Mouse (Mus musculus) lung, embryonic 15.5 days (tissue): ENCODE results near the gene Tuba1c. TPM values are rescaled to one million over a fixed set of nuclear protein-coding genes. Genes with fewer than 3 reads are reported as not detected.
A peak's percentile ranks its signal among the peaks of the same experiment; 100 is the strongest.

Experiments used
- ATAC-seq: fragments of 200-750 bp; cut with Nextera tagmentation; 2 replicates; pipeline ENCODE4 v1.8.0; 2017; ENCODE audit warnings: moderate number of reproducible peaks, borderline replicate concordance; ENCODE audit not compliant: low FRiP score, low TSS enrichment; ENCODE audit errors: extremely low read depth
- H3K27ac ChIP-seq: fragments of 300-500 bp; sonication (generic); 2 replicates; pipeline ENCODE4 v1.5.1; 2015; ENCODE audit warnings: moderate library complexity, mild to moderate bottlenecking, inconsistent platforms
- H3K27me3 ChIP-seq: fragments of 300-500 bp; sonication (generic); 2 replicates; pipeline ENCODE4 v1.6.1; 2015; ENCODE audit warnings: inconsistent platforms
- H3K36me3 ChIP-seq: fragments of 300-500 bp; sonication (generic); 2 replicates; pipeline ENCODE4 v1.6.1; 2015; ENCODE audit warnings: inconsistent platforms
- H3K4me1 ChIP-seq: fragments of 300-500 bp; sonication (generic); 2 replicates; pipeline ENCODE4 v1.6.1; 2015; ENCODE audit warnings: inconsistent platforms
- H3K4me2 ChIP-seq: fragments of 300-500 bp; sonication (generic); 2 replicates; pipeline ENCODE4 v1.6.1; 2015; ENCODE audit warnings: inconsistent platforms, mild to moderate bottlenecking, moderate library complexity
- H3K4me3 ChIP-seq: fragments of 300-500 bp; sonication (generic); 2 replicates; pipeline ENCODE4 v1.5.1; 2015; ENCODE audit warnings: mild to moderate bottlenecking, inconsistent platforms
- H3K9ac ChIP-seq: fragments of 300-500 bp; sonication (generic); 2 replicates; pipeline ENCODE4 v1.6.1; 2015; ENCODE audit warnings: inconsistent platforms
- H3K9me3 ChIP-seq: fragments of 300-500 bp; sonication (generic); 2 replicates; pipeline ENCODE4 v1.6.1; 2016; ENCODE audit warnings: inconsistent platforms
- WGBS: fragments of 180-500 bp; shearing (Covaris S2); methylation state at CpG from one replicate; pipeline ENCODE4 v1.1.7; 2015; 5-methylcytosine and 5-hydroxymethylcytosine counted together
- polyA plus RNA-seq: library from polyadenylated mRNA; unstranded; fragments of >200 nt; fragmentation: Nextera tagmentation; extraction: Ambion mirVana; gene quantifications from 2 replicates; pipeline ENCODE4 v1.2.1, GENCODE M21; 2015

Gene Tuba1c
- polyA plus RNA-seq, 1 experiment from 2014 or later: 224 TPM

DNA sequence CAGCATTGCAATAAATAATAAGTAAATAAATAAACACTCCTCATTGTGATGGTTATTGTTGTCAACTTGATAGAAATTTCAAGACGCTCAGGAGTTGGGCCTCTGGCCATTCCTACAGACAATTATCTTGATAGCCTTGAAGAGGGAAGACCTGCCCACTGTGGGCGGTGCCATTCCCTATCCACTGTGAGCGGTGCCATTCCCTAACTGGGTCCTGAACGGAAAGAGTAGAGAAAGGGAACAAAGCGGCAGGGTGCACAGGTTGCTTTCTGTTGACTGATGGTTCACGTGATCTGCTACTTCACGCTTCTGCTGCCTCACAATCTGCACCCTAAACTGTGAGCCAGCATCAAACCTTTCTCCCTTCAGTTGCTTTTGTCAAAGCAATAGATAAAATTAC lies 8.4 kb upstream of the Tuba1c start:
- Histone ChIP-seq H3K9me3 (no peaks in the 10 kb centered on the region), H3K4me1 (no peaks in the 10 kb centered on the region), H3K4me2 (no peak overlapping the region), H3K4me3 (no peak overlapping the region), H3K27me3 (no peaks in the 10 kb centered on the region), H3K9ac (no peak overlapping the region), H3K27ac (no peak overlapping the region), H3K36me3 (no peaks in the 10 kb centered on the region)
- no peak for ATAC-seq
- 95% methylated on average over 7 of the region's 7 CpGs for WGBS

- WGBS: 19% methylated on average over 7 of the region's 8 CpGs
- ATAC-seq: no peak
- no peaks in the 10 kb centered on the region for H3K36me3 ChIP-seq
Measured at GRCm38 (mm10) chr15:99024668-99025314, 4.9 kb upstream of the Tuba1c start.

DNA sequence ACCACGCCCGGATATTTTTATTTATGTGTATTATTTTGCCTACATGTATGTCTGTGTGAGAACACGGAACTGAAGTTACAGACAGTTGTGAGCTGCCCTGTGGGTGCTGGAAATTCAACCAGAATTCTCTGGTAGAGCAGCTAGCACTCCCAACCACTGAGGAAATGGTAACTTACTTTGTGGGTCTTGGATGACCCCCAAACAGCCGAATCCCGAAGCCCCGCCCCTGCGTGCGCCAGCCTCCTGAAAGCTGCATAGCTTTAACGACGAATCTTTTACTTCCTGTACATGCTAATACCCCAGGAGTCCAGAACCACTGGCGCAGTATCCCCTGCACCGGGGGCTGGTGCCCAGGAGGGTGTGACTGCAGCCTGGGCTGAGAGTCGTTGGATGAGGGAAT lies 4.3 kb upstream of the Tuba1c start:
- H3K9ac ChIP-seq: no peak overlapping the region
- 63% methylated on average over 13 of the region's 13 CpGs for WGBS
- no peak for ATAC-seq
- no peaks in the 10 kb centered on the region for H3K9me3 ChIP-seq
- no peak overlapping the region for H3K4me2 ChIP-seq
- H3K4me1 ChIP-seq: peaks cover 8% of the 10 kb centered on the region; the same call in 1 of the 2 replicates
- no peak overlapping the region for H3K4me3 ChIP-seq
- H3K36me3 ChIP-seq: no peaks in the 10 kb centered on the region
- no peaks in the 10 kb centered on the region for H3K27me3 ChIP-seq
- no peak overlapping the region for H3K27ac ChIP-seq

More at GRCm38 (mm10) chr15:99024668-99025314, 4.9 kb upstream of the Tuba1c start:
- Histone ChIP-seq H3K9me3 (no peaks in the 10 kb centered on the region), H3K4me3 (no peak overlapping the region), H3K27me3 (no peaks in the 10 kb centered on the region), H3K9ac (no peak overlapping the region), H3K4me2 (no peak overlapping the region), H3K27ac (no peak overlapping the region), H3K4me1 (peaks cover 8% of the 10 kb centered on the region; the same call in 1 of the 2 replicates)

- Histone ChIP-seq H3K27ac (no peak overlapping the region), H3K9me3 (no peaks in the 10 kb centered on the region), H3K4me3 (no peak overlapping the region), H3K9ac (no peak overlapping the region), H3K36me3 (no peaks in the 10 kb centered on the region), H3K4me2 (no peak overlapping the region), H3K27me3 (no peaks in the 10 kb centered on the region), H3K4me1 (peaks cover 11% of the 10 kb centered on the region)
- 51% methylated on average over 4 of the region's 4 CpGs for WGBS
- ATAC-seq: no peak
Measured at GRCm38 (mm10) chr15:99026259-99026658, 3.4 kb upstream of the Tuba1c start.

GRCm38 (mm10) chr15:99027116-99027515 lies 2.6 kb upstream of the Tuba1c start:
- Histone ChIP-seq H3K27ac (no peak overlapping the region), H3K4me1 (peaks cover 18% of the 10 kb centered on the region), H3K4me3 (no peak overlapping the region), H3K27me3 (no peaks in the 10 kb centered on the region), H3K9me3 (no peaks in the 10 kb centered on the region), H3K36me3 (no peaks in the 10 kb centered on the region), H3K9ac (no peak overlapping the region), H3K4me2 (no peak overlapping the region)
- 69% methylated on average over 5 of the region's 5 CpGs for WGBS
- ATAC-seq: no peak

GRCm38 (mm10) chr15:99028874-99029458 lies 725 bp upstream of the Tuba1c start:
- Histone ChIP-seq H3K27ac (peak overlapping the region; percentile 96), H3K9me3 (no peaks in the 10 kb centered on the region), H3K36me3 (no peaks in the 10 kb centered on the region), H3K4me1 (peaks cover 35% of the 10 kb centered on the region), H3K9ac (peak overlapping the region; percentile 55), H3K4me2 (peak overlapping the region; percentile 83), H3K4me3 (peak overlapping the region; percentile 67), H3K27me3 (no peaks in the 10 kb centered on the region)
- WGBS: 2% methylated on average over 10 of the region's 10 CpGs
- no peak for ATAC-seq

GRCm38 (mm10) chr15:99030585-99031387 lies 1.1 kb downstream of the Tuba1c start:
- Histone ChIP-seq H3K9me3 (no peaks in the 10 kb centered on the region), H3K27me3 (no peaks in the 10 kb centered on the region), H3K4me3 (peak overlapping the region; percentile 67), H3K36me3 (peaks cover 14% of the 10 kb centered on the region), H3K4me2 (peak overlapping the region; percentile 83), H3K4me1 (peaks cover 35% of the 10 kb centered on the region), H3K9ac (peak overlapping the region; percentile 66), H3K27ac (peak overlapping the region; percentile 96)
- peak; percentile 47; the same call in 1 of the 2 replicates for ATAC-seq
- WGBS: 7% methylated on average over 26 of the region's 26 CpGs

GRCm38 (mm10) chr15:99031388-99031675 lies 1.6 kb downstream of the Tuba1c start:
- WGBS: 63% methylated on average over 4 of the region's 4 CpGs
- H3K27ac ChIP-seq: 0 out of 2 replicates have a peak overlapping the region, but pooled peaks have one; percentile 96
- no peak for ATAC-seq

DNA sequence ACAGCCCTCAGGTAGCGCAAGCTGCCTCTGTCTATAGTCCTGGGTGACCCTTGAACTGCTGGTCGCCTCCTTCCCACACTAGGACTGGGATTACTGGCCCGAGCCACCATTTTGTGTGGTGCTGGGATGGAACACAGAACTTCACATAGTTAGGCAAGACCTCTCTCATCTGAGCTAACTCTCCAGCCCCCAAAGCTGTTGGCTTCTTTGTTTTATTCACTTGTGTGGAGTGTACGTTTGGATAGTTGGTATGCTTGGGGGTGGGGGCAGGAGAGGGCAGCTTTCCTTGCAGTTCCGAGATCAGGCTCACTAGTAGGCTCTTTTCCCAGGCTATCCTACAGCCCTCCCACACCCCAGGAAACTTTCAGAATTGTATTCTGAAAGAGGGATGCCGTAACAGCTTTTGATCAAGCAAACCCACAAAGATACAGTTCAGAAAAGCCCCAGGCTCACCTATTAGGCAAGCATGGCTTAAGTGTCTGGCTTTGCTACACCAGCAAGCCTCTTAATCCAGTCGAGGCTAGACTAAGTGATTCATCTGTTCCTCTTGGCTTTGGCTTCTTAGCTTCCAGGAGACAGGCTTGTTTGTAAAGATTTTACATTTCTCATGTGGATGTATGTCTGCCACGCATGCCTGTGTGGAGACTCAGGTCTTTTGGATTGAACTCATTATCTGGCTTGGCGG lies 2.5 kb downstream of the Tuba1c start:
- peaks cover 25% of the 10 kb centered on the region for H3K36me3 ChIP-seq
- WGBS: 57% methylated on average over 9 of the region's 9 CpGs
- H3K27ac ChIP-seq: 0 out of 2 replicates have a peak overlapping the region, but pooled peaks have one; percentile 11
- no peaks in the 10 kb centered on the region for H3K27me3 ChIP-seq
- H3K4me2 ChIP-seq: peak overlapping the region; percentile 83
- ATAC-seq: no peak
- peak overlapping the region; percentile 67 for H3K4me3 ChIP-seq
- no peaks in the 10 kb centered on the region for H3K9me3 ChIP-seq
- peak overlapping the region; percentile 17; the same call in 1 of the 2 replicates for H3K9ac ChIP-seq
- peaks cover 35% of the 10 kb centered on the region for H3K4me1 ChIP-seq

More at GRCm38 (mm10) chr15:99031388-99031675, 1.6 kb downstream of the Tuba1c start:
- H3K9me3 ChIP-seq: no peaks in the 10 kb centered on the region
- H3K4me2 ChIP-seq: peak overlapping the region; percentile 83
- H3K27me3 ChIP-seq: no peaks in the 10 kb centered on the region
- H3K36me3 ChIP-seq: peaks cover 20% of the 10 kb centered on the region
- peak overlapping the region; percentile 67 for H3K4me3 ChIP-seq
- peaks cover 35% of the 10 kb centered on the region for H3K4me1 ChIP-seq
- peak overlapping the region; percentile 14; the same call in 1 of the 2 replicates for H3K9ac ChIP-seq

- peak overlapping the region; percentile 67 for H3K4me3 ChIP-seq
- peaks cover 25% of the 10 kb centered on the region for H3K36me3 ChIP-seq
- no peaks in the 10 kb centered on the region for H3K27me3 ChIP-seq
- H3K9me3 ChIP-seq: no peaks in the 10 kb centered on the region
- peak overlapping the region; percentile 17; the same call in 1 of the 2 replicates for H3K9ac ChIP-seq
- 0 out of 2 replicates have a peak overlapping the region, but pooled peaks have one; percentile 11 for H3K27ac ChIP-seq
- H3K4me1 ChIP-seq: peaks cover 35% of the 10 kb centered on the region
- no peak for ATAC-seq
- WGBS: 56% methylated on average over 7 of the region's 7 CpGs
- H3K4me2 ChIP-seq: peak overlapping the region; percentile 83
Measured at GRCm38 (mm10) chr15:99032726-99033250, 3.1 kb downstream of the Tuba1c start.
